Mouse (Mus musculus): ENCODE data around the gene Cnbd2. TPM values are rescaled to one million over a fixed set of nuclear protein-coding genes. Genes with fewer than 3 reads are reported as not detected.
A peak's percentile ranks its signal among the peaks of the same experiment; 100 is the strongest.

Cnbd2 gene
- polyA plus RNA-seq, 1 experiment = 5.9 TPM

DNA sequence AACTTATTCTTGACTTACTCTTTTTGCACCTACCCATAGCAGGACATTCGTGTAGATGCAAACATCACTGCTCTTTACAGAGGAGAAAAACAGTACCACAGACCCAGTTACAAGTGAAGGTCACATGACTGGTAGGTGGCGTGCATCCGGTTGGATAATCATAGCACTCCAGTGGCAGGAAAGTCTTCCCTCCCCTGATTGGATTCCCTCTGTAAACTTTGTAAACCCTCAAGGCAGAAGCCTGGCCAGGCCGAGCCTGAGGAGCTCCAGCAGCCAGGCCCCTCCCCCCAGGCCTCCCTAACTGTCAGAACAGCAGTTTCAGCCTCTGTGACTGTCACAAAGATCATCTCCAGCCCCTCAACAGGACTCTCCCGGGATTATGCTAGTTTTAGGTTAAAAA is 12.6 kb downstream of the Cnbd2 start:
- H3K4me1 ChIP-seq (ENCODE audit: control insufficient read depth, insufficient read depth, low read length) = peaks cover 19% of the 10 kb centered on the region
- H3K27ac ChIP-seq (ENCODE audit: insufficient read depth, low read depth, low read length) = peak overlapping the region; percentile 92
- peak overlapping the region; percentile 16; the same call in 1 of the 2 replicates for H3K4me3 ChIP-seq (ENCODE audit: insufficient read depth, low read length)
- TF ChIP-seq CTCF (IDR thresholded peaks at IDR 0.05; ENCODE audit: low read depth, low read length) = no peak
- no peak for TF ChIP-seq POLR2A (IDR thresholded peaks at IDR 0.05; ENCODE audit: borderline replicate concordance, low read depth, low read length)

DNA sequence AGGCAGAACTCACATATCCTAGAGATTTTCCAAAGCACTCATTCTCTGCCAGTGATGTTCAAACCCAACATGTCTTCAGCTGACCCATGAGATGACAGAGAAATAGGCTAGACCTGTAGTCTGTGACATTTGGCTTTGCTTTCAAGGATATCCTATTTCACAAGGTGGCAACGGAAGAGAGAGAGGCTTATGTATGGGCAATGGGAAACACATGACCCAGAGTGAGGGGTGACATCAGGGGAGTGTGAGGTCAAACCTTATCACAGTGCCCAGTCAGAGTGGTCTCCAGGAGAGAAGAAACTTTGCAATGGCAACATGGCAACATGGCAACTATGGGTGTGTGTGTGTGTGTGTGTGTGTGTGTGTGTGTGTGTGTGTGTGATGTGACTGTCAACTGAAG is 18.6 kb downstream of the Cnbd2 start:
- no peaks in the 10 kb centered on the region for H3K4me1 ChIP-seq (ENCODE audit: control insufficient read depth, insufficient read depth, low read length)
- H3K4me3 ChIP-seq (ENCODE audit: insufficient read depth, low read length) = no peak overlapping the region
- H3K27ac ChIP-seq (ENCODE audit: insufficient read depth, low read depth, low read length) = no peak overlapping the region
- TF ChIP-seq CTCF (IDR thresholded peaks at IDR 0.05; ENCODE audit: low read depth, low read length) = no peak
- no peak for TF ChIP-seq POLR2A (IDR thresholded peaks at IDR 0.05; ENCODE audit: borderline replicate concordance, low read depth, low read length)

- H3K4me1 ChIP-seq (ENCODE audit: control insufficient read depth, insufficient read depth, low read length) = no peaks in the 10 kb centered on the region
- H3K27ac ChIP-seq (ENCODE audit: insufficient read depth, low read depth, low read length) = no peak overlapping the region
- H3K4me3 ChIP-seq (ENCODE audit: insufficient read depth, low read length) = no peak overlapping the region
- TF ChIP-seq POLR2A (IDR thresholded peaks at IDR 0.05; ENCODE audit: borderline replicate concordance, low read depth, low read length) = no peak
- no peak for TF ChIP-seq CTCF (IDR thresholded peaks at IDR 0.05; ENCODE audit: low read depth, low read length)
Measured at GRCm38 (mm10) chr2:156331446-156331965, 19.4 kb downstream of the Cnbd2 start.

DNA sequence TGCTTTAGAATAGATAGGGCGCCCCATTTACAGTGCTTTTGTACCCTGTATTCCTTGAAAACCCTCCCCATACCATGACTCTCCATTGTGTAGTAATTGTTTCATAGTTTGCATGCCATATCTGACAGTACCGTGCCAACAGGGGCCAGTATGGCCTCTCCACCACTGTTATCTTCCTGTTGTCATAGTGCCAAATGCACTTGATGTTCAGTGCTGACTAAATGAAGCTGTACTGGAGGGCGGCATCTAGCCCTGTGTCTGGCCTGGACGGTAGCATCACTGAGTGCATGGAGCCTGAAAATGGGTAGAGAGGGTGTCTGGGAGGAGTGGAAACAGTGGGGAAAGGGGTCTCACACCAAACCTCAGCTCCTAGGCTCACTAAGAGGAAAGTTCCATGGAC is 28.0 kb downstream of the Cnbd2 start:
- Histone ChIP-seq H3K27ac (ENCODE audit: insufficient read depth, low read depth, low read length) (no peak overlapping the region), H3K4me1 (ENCODE audit: control insufficient read depth, insufficient read depth, low read length) (no peaks in the 10 kb centered on the region), H3K4me3 (ENCODE audit: insufficient read depth, low read length) (no peak overlapping the region)
- TF ChIP-seq POLR2A (IDR thresholded peaks at IDR 0.05; ENCODE audit: borderline replicate concordance, low read depth, low read length) = no peak

DNA sequence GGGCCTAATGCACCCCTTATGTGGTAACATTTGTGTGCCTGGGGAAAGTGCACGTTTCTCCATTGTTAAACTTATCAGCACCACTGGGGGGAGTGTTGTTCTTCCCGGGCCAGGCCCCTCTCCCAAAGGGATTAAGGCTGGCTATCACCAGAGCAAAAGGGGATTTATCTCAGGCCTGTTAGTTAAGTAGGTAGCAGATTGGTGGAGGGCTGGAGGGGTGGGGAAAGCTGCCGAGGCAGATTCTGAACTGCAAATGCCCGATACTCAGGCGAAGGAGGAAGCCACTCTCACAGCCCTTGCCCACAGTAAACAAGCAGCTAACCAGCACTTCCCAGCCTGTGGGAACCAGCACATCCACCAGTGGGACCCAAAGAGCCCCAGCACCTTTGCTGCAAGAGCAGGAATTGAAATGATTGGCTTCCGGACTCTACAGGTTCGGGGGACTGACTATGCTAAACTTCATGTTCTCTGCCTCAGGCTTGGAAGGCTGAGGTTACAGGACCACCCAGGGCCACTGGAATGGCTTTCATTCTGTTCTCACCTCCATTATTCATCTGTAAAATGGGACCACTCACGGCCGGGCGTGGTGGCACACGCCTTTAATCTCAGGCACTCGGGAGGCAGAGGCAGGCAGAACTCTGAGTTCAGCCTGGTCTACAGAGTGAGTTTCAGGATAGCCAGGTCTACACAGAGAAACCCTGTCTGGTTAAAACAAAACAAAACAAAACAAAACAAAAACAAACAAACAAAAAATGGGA is 32.9 kb downstream of the Cnbd2 start:
- Histone ChIP-seq H3K4me1 (ENCODE audit: control insufficient read depth, insufficient read depth, low read length) (no peaks in the 10 kb centered on the region), H3K27ac (ENCODE audit: insufficient read depth, low read depth, low read length) (no peak overlapping the region), H3K4me3 (ENCODE audit: insufficient read depth, low read length) (no peak overlapping the region)
- no peak for TF ChIP-seq POLR2A (IDR thresholded peaks at IDR 0.05; ENCODE audit: borderline replicate concordance, low read depth, low read length)

DNA sequence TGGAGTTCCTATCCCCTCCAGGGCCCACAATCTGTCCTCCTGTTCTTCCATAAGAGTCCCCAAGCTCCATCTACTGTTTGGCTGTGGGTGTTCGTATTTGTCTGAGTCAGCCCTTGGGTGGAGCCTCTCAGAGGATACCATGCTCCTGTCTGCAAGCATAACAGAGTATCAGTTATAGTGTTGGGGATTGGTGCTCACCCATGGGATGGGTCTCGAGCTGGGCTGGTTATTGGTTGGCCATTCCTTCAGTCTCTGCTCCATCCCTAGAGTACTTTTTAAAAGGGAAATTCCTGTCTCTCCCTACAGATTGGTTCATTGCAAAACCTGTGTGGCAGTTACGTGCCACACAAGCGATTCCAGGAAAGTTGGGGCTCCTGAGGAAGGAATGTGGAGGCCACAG is 36.7 kb downstream of the Cnbd2 start:
- no peak for TF ChIP-seq POLR2A (IDR thresholded peaks at IDR 0.05; ENCODE audit: borderline replicate concordance, low read depth, low read length)
- Histone ChIP-seq H3K4me1 (ENCODE audit: control insufficient read depth, insufficient read depth, low read length) (peaks cover 4% of the 10 kb centered on the region), H3K27ac (ENCODE audit: insufficient read depth, low read depth, low read length) (no peak overlapping the region), H3K4me3 (ENCODE audit: insufficient read depth, low read length) (no peak overlapping the region)

DNA sequence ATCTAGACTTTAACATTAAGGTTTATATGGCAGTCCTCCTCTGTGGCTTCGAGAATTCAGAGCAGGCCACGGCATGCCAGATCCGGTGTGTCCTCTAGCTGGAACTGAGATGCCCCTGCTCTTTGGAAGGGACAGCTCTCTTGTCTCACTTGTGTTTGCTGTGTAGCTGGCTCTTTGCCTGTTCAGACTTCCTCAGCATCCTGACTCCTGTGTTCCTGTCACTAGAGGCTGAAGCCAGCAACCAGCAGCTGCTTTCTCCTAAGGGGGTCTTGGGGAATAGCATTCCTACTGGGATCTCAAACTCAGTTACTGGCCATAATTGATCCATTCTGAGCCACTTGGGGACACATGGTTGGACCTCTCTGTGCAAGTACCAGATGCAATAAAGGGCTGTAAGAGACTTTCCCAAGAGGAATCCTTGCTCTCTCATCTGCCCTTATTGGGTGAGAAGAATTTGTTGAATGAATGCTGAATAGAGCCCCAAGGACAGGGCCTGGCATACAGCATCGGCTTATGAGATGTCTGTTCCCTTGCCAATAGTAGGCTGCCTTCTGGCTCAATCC is 37.3 kb downstream of the Cnbd2 start:
- TF ChIP-seq CTCF (IDR thresholded peaks at IDR 0.05; ENCODE audit: low read depth, low read length) = no peak
- TF ChIP-seq POLR2A (IDR thresholded peaks at IDR 0.05; ENCODE audit: borderline replicate concordance, low read depth, low read length) = no peak
- no peak overlapping the region for H3K27ac ChIP-seq (ENCODE audit: insufficient read depth, low read depth, low read length)
- no peak overlapping the region for H3K4me3 ChIP-seq (ENCODE audit: insufficient read depth, low read length)
- peaks cover 4% of the 10 kb centered on the region for H3K4me1 ChIP-seq (ENCODE audit: control insufficient read depth, insufficient read depth, low read length)

GRCm38 (mm10) chr2:156351243-156351642 is 39.1 kb downstream of the Cnbd2 start:
- Histone ChIP-seq H3K4me3 (ENCODE audit: insufficient read depth, low read length) (no peak overlapping the region), H3K27ac (ENCODE audit: insufficient read depth, low read depth, low read length) (no peak overlapping the region), H3K4me1 (ENCODE audit: control insufficient read depth, insufficient read depth, low read length) (peaks cover 4% of the 10 kb centered on the region)
- TF ChIP-seq POLR2A (IDR thresholded peaks at IDR 0.05; ENCODE audit: borderline replicate concordance, low read depth, low read length) = no peak
- no peak for TF ChIP-seq CTCF (IDR thresholded peaks at IDR 0.05; ENCODE audit: low read depth, low read length)

- TF ChIP-seq POLR2A (IDR thresholded peaks at IDR 0.05; ENCODE audit: borderline replicate concordance, low read depth, low read length) (no peak), CTCF (IDR thresholded peaks at IDR 0.05; ENCODE audit: low read depth, low read length) (no peak)
- H3K4me1 ChIP-seq (ENCODE audit: control insufficient read depth, insufficient read depth, low read length) = peaks cover 4% of the 10 kb centered on the region
- H3K4me3 ChIP-seq (ENCODE audit: insufficient read depth, low read length) = no peak overlapping the region
- no peak overlapping the region for H3K27ac ChIP-seq (ENCODE audit: insufficient read depth, low read depth, low read length)
Measured at GRCm38 (mm10) chr2:156352413-156353165, 40.5 kb downstream of the Cnbd2 start.

- no peak overlapping the region for H3K27ac ChIP-seq (ENCODE audit: insufficient read depth, low read depth, low read length)
- H3K4me1 ChIP-seq (ENCODE audit: control insufficient read depth, insufficient read depth, low read length) = peaks cover 4% of the 10 kb centered on the region
- H3K4me3 ChIP-seq (ENCODE audit: insufficient read depth, low read length) = no peak overlapping the region
- no peak for TF ChIP-seq CTCF (IDR thresholded peaks at IDR 0.05; ENCODE audit: low read depth, low read length)
- no peak for TF ChIP-seq POLR2A (IDR thresholded peaks at IDR 0.05; ENCODE audit: borderline replicate concordance, low read depth, low read length)
Measured at GRCm38 (mm10) chr2:156353265-156353692, 41.2 kb downstream of the Cnbd2 start.

Data from bone marrow macrophage, adult 2 months (primary cell).